Mouse (Mus musculus) cortical plate, adult 2 months (tissue): ENCODE measurements around the gene Zap70.

Experiments
- CTCF ChIP-seq: fragments of 200-500 bp; IDR thresholded peaks from 2 replicates; pipeline ENCODE4 v1.5.1; 2011; ENCODE audit warnings: mild to moderate bottlenecking, control low read depth, low read length; ENCODE audit not compliant: insufficient read depth; ENCODE audit errors: extremely low read depth
- POLR2A ChIP-seq: fragments of 200-500 bp; IDR thresholded peaks from 2 replicates; pipeline ENCODE4 v1.6.1; 2011; ENCODE audit warnings: mild to moderate bottlenecking, low read length, control low read depth; ENCODE audit not compliant: insufficient read depth; ENCODE audit errors: extremely low read depth

- TF ChIP-seq CTCF (no peak), POLR2A (no peak)
These were observed 45.5 kb downstream of the Zap70 start for GRCm38 (mm10) chr1:36807086-36807485.
